Comparison of ENCODE assay signal across 20 mouse cellular contexts in the genomic region with DNA sequence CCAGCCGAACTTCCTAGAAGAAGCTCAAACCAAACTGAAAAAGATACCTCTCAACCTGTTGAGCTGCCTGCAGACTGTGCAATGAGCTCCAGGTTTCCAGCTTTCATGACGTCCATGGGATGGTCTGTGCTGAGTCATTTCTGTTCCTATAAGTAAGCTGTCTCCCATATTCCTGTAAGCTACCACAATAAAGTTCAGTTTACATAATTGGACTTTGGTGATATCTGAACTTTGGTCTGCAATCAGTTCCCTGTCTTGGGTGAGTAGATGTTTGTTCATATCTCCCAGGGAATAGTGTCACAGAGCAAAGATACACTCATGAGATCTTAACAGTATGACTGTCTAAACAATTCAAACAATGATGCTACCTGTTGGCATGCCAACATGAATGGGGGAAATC.
DNase-seq lines count a peak whose midpoint lies in the region; ATAC-seq lines count a peak whose summit lies in the region.
"Had no signal": no experiment of that assay in that cellular context is flagged by ENCODE, and none has a peak within 500 bp of the region (broad histone marks: within the 10 kb centered on the region; RNA-seq: fewer than 3 reads in every experiment).

No protein-coding gene starts in this region.

- H3K9me3 ChIP-seq in intestine, embryonic 16.5 days (ENCODE audit: control insufficient read depth, low read length), result peaks cover 5% of the 10 kb centered on the region; the same call in 1 of the 2 replicates
- H3K9me3 ChIP-seq: embryonic facial prominence, embryonic 10.5 days; embryonic facial prominence, embryonic 12.5 days; forebrain, embryonic 10.5 days; forebrain, embryonic 12.5 days had no signal

- no peak overlapping the region for H3K9ac ChIP-seq in intestine, embryonic 16.5 days (ENCODE audit: low read depth, low read length)
- H3K9ac ChIP-seq: embryonic facial prominence, embryonic 12.5 days; forebrain, embryonic 12.5 days had no signal

- peak; percentile 74 for ATAC-seq in intestine, embryonic 16.5 days
- no peak for ATAC-seq in erythroid progenitor cell, adult 5-6 weeks (replicated peaks; ENCODE audit: low FRiP score, poor library complexity, severe bottlenecking)
- ATAC-seq: forebrain, embryonic 14.5 days; forebrain, embryonic 16.5 days had no signal

- WGBS in intestine, embryonic 16.5 days, result 51% methylated on average over 2 of the region's 2 CpGs
- WGBS in large intestine, adult 2 months, result 21% methylated on average over 2 of the region's 2 CpGs

- intact Hi-C loops in heart, postnatal 14 days (cut with DNase I), result no loop called here

- H3K4me1 ChIP-seq in intestine, embryonic 16.5 days (ENCODE audit: control insufficient read depth, insufficient read depth, low read length), result no peaks in the 10 kb centered on the region
- H3K4me1 ChIP-seq: embryonic facial prominence, embryonic 10.5 days; embryonic facial prominence, embryonic 12.5 days; forebrain, embryonic 10.5 days; forebrain, embryonic 12.5 days had no signal

- H3K4me3 ChIP-seq in intestine, embryonic 16.5 days (ENCODE audit: low read length), result no peak overlapping the region
- H3K4me3 ChIP-seq: embryonic facial prominence, embryonic 10.5 days; embryonic facial prominence, embryonic 12.5 days; forebrain, embryonic 10.5 days; forebrain, embryonic 12.5 days had no signal

- no peak overlapping the region for H3K27ac ChIP-seq in intestine, embryonic 16.5 days (ENCODE audit: low read length)
- H3K27ac ChIP-seq: embryonic facial prominence, embryonic 10.5 days; embryonic facial prominence, embryonic 12.5 days; forebrain, embryonic 10.5 days; forebrain, embryonic 12.5 days had no signal

- DNase-seq in 3T3-L1 (ENCODE audit: low read depth, low spot score), result peak; percentile 6
- peak; percentile 59 for DNase-seq in large intestine, adult 2 months (ENCODE audit: low read depth, low spot score)
- no peak for DNase-seq in heart, postnatal 14 days
- no peak for DNase-seq in adrenal gland, postnatal 4 days (ENCODE audit: low spot score in 2 of 2)
- DNase-seq: adrenal gland, adult 2 months; adrenal gland, postnatal 10 days; adrenal gland, postnatal 25 days; cerebellum, adult 11-12 months; cerebellum, adult 2 months; cerebellum, adult 9-10 months; cerebellum, postnatal 10 days; cerebellum, postnatal 25 days had no signal

- H3K27me3 ChIP-seq in intestine, embryonic 16.5 days (replicated peaks; ENCODE audit: control insufficient read depth, insufficient read depth, low read length), result no peaks in the 10 kb centered on the region
- H3K27me3 ChIP-seq: embryonic facial prominence, embryonic 12.5 days; forebrain, embryonic 12.5 days had no signal

- no peaks in the 10 kb centered on the region for H3K36me3 ChIP-seq in intestine, embryonic 16.5 days (ENCODE audit: control insufficient read depth, insufficient read depth, low read length)
- H3K36me3 ChIP-seq: embryonic facial prominence, embryonic 10.5 days; embryonic facial prominence, embryonic 12.5 days; forebrain, embryonic 10.5 days; forebrain, embryonic 12.5 days had no signal

- H3K4me2 ChIP-seq in intestine, embryonic 16.5 days (ENCODE audit: low read depth, low read length), result no peak overlapping the region
- H3K4me2 ChIP-seq: embryonic facial prominence, embryonic 12.5 days; forebrain, embryonic 12.5 days had no signal

Comparison
In these comparisons a context has a peak if more than half of its experiments do, and no peak if none do; other contexts are left out.
1. DNase-seq: peak in 3T3-L1 (single experiment) and large intestine, adult 2 months (single experiment); none in heart, postnatal 14 days (0 of 2) and adrenal gland, postnatal 4 days (0 of 2).